Mouse (Mus musculus) adrenal gland (tissue): Measurements from ENCODE around the gene Smim11.

ENCODE experiments used
- intact Hi-C: fragments of 180-260 bp; cut with DNase I; formaldehyde crosslinking; loops from one replicate; pipeline ENCODE4 v1.15.1; 2025

Smim11 gene

DNA sequence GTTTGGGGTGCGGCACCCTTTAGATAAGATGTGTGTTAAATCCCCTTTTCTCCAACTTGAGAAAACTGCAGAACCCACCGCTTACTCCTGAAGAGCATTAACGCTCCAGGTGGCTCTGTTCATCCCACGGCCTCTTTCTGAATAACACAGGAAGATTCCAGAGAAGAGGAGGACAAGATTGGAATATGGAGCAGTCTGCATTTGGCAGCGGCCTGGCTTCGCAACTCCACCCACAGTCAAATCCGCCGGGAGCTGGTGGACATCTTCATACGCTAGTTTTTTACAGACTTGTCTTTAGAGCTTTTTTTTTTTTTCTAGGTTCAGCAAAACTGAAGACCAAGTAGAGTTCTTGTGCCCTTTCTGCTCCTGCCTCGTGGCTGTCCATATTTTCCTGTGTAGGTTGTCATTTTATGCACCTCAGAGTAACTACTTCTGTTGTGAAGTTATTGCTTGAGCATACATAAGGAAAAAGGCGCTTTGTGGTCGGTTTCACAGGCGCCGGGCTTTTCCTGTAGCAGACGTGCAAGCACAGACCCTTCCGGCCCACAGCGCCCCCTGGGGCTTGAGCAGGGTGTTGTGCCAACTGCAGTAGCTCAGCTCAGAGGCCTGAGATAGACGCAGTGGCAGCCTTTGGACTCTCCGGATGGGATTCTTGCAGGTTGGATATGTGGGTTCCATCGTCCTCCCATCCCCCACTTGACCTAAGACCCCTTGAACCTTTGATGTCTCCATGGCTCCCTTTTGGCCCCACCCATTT is 18.4 kb downstream of the Smim11 start:
- intact Hi-C loops, result no loop called here

DNA sequence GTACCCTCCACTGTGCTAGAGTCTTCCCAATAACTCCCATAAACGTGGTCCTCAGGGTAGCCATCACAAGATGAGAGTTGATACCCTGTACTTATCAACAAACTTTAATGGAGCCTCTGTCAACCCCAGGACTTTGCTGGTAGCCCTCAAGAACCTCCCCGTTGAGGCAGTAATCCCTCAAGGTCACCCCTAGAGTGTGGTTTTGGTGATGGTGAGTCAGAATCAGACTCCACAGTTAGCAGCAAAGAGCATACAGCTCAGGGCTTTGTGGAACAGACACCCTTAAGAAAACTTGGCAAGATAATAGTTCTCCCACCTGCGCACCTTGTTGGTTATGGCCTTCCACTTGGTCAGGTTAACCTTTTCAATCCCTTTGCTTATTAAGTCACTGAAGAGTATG is 19.3 kb downstream of the Smim11 start:
- intact Hi-C loops, result no loop called here

- intact Hi-C loops, result no loop called here
These were observed 20.3 kb downstream of the Smim11 start, which contains the start of gene Fam243 for GRCm38 (mm10) chr16:92321341-92321740. TSS of gene Fam243 (minus strand) at chr16:92321441.

DNA sequence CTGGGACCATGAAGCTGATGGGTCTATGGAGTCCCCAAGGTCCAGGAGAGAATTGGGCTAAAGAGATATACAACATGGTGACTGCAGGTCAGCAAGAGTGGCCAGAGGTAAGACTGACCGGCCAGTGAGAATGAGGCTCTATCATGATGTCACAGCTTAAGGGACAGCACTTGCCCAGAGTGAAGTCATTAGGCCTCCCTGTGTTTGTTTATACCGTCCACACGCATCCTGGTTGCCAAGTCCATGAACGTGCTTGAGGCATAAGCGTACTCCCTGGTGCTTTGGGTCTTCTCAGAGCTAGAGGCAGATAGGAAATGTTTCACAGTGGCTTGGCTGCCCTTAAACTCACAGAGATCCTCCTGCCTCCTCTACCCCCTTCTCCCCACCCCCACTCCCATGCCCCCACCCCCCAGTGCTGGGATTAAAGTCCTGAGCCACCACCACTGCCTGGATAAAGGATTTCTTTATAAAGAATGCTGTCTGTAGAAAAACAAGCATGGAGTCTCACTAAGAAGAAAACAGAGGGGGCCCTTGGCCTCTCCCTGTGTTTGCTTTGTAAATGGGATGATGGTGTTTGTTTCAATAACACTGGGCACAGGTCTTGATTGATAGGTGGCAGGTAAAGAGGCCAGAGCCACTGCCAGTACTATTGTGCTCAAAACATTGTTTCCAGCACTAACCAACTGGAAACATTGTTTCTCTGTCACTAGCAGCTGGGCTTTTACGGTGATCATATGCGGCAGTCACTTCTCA is 23.4 kb downstream of the Smim11 start:
- intact Hi-C loops, result no loop called here

DNA sequence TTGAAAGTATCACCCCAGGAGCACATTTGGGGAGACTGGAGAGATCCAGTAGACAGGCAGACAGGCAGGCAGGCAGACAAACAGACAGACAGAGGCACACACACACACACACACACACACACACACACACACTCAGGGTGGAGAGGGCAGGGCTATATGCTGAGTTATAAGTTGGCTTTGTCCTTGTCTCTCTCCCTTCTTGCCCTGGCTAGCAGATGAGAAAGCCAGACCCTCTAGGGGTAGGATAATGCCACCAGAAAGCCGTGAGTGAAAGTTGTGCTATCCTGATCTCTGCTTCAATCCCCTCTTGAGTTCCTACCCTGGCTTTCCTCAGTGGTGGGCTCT is 23.9 kb downstream of the Smim11 start:
- intact Hi-C loops, result no loop called here

DNA sequence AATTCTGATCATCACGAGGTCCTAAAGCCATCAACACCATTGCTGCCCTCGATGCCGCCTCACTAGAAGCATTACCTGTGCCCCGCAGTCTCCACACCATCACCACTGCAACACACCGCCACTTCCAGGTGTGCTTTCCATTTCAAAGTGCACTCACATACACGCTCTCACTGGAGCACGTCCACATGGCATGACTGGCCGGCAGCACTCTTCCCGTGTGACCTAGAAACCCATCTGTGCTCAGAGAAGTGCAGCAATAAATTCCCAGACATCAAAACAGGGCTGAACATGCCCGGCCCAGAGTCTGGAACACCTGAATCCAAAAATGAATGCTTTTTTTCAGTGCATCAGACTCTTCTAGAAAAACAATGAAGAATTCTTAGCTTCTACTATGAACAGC is 26.8 kb downstream of the Smim11 start:
- intact Hi-C loops, result no loop called here

GRCm38 (mm10) chr16:92330966-92331365 is 29.9 kb downstream of the Smim11 start:
- intact Hi-C loops, result no loop called here

DNA sequence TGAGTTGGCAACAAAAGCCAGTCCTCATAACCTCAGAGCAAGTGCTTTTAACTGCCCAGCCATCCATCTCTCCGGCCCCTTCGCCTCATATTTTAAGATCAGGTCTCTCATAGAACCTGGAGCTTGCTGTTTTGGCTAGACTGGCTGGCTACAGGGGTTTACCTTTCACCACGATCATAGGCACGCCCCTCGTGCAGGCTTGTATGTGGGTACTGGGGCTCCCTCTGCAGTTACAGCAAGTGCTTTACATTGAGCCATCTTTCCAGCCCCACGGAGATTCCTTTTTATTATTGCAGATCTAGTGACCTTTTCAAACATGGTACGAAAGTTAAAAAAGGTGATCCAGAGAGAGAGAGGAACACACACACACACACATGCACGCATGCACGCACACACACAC is 33.5 kb downstream of the Smim11 start:
- intact Hi-C loops, result loop anchor here (2.0 kb wide), 1 partner anchor 20 kb away; no protein-coding TSS in a partner anchor

GRCm38 (mm10) chr16:92336280-92336679 is 35.2 kb downstream of the Smim11 start:
- intact Hi-C loops, result no loop called here

DNA sequence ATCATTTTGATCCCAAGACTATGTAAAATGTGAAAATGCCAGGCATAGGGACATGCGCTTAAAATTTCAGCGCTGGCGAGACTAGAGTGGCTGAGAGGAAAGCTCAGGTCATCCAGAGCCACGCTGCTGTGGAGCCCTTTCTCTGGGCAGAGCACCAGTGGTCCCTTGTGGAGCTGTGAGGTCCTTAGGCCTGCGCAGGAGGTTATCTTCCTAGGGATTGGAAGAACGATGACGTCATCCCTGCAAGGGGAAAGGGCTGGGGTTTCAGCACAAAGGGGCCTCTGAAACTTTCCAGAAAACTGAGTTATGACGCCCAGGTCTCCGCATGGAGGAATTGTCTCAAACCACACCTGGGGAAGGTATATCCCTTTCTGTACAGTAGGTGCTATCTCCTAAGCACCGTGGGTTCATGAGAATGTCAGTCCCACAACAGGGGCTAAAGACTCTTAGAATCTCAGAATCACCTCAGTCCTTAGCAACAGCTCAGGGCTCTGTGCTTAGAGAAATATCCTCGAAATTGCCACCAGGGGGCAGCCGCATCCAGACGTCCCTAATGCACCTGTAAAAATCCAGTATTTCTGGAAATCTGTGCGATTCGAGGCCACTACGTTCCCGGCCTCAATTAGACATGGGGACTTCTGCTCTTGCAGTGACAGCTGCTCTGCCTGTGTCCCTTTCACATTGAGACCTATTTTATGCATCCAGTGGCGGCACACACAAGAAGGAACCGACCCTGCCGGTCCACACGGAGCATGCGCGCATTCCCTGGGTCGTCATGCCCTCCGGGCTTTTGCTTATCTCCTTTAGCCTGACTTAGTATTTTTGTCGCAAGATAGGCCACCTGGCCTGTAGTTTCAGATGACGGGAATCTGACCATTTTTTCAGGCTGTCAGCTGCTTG is 39.8 kb downstream of the Smim11 start:
- intact Hi-C loops, result loop anchor here (1.0 to 5.0 kb wide), 3 partner anchors 41 to 137 kb away; no protein-coding TSS in a partner anchor

DNA sequence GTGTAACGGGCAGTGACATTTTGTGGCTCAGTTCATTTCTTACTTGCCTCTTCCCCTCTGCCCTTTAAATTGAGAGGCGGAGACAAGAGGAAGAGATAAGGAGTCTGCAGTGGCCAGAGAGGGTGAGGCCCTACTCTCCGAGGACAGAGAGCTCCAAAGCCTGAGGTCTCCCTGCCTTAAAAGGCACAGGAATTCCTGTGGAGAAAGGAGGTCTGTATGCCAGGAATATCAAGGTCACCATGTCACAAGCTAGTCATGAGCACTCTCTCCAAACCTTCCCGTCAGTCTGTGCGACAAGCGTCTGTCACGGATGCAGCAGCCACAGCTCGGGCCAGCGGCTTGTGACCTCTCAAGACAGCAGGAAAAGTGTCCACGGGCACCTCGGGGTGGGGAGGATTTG is 44.1 kb downstream of the Smim11 start:
- intact Hi-C loops, result no loop called here

- intact Hi-C loops, result no loop called here
These were observed 45.3 kb downstream of the Smim11 start for GRCm38 (mm10) chr16:92346297-92346916.

DNA sequence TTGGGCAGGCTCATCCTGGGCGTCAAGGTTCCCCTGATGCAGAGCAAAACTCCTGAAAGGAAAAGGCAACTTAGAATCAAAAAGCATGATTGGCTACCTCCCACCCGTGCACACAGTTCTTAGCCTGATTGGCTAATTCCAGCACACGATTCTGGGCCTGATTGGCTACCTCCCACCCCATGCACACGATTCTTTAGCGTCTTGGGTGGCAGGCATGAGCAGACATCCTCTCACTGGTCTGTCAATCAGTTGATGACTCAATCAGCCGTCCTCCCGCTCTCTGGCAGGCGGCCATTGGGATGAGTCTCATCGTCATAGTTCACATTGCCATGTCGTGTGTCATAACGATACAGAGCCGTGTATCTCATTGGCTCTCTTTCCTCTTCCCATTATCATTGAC is 47.9 kb downstream of the Smim11 start:
- intact Hi-C loops, result no loop called here

GRCm38 (mm10) chr16:92353295-92353694 is 52.2 kb downstream of the Smim11 start:
- intact Hi-C loops, result no loop called here

DNA sequence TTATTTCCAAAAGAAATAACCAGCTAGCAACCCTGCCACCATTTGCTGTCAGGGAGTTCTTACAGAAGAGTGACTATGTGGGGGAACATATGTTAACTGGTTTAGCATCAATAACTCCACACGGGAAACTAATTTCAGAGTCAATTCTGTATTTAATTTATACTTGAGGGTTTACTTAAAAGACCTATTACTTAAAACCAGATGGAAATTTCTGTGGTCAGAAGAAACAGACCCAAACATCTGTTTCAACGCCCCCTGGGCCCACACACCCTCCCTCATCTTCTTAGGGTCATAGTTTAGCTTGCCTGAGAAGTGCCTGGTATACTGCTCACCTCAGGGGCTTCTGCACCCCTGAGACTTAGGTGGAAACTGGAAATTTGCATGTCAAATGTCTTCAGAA is 52.8 kb downstream of the Smim11 start:
- intact Hi-C loops, result no loop called here

GRCm38 (mm10) chr16:92355366-92355765 is 54.3 kb downstream of the Smim11 start:
- intact Hi-C loops, result no loop called here

DNA sequence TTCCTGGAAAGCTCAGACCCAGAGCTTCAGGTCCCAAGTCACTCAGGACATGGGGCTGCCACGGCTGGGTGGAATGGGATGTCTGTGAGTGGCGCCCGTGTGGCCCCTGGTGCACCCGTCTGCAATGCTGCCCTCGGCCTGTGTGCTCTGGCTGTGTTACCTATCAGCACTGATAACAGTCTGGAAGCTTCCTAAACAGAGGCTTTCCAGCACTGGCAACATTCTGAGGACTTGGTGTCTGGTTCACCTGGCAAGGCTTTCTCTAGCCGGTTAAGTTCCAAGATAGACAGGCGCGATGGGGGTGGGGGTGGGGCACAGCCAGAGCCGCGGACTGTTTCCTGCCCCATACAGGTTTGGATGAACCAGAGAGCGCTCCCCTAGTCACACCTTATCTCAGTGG is 54.9 kb downstream of the Smim11 start:
- intact Hi-C loops, result no loop called here

GRCm38 (mm10) chr16:92357023-92357422 is 55.9 kb downstream of the Smim11 start:
- intact Hi-C loops, result no loop called here

GRCm38 (mm10) chr16:92357566-92357965 is 56.5 kb downstream of the Smim11 start:
- intact Hi-C loops, result no loop called here

- intact Hi-C loops, result no loop called here
These were observed 57.6 kb downstream of the Smim11 start for GRCm38 (mm10) chr16:92358734-92359133.

- intact Hi-C loops, result no loop called here
These were observed 58.1 kb downstream of the Smim11 start, which contains the start of gene Kcne1 for GRCm38 (mm10) chr16:92359229-92359628. TSS of gene Kcne1 (minus strand) at chr16:92359468.
